Mouse (Mus musculus) Muller cell, postnatal 12 days (primary cell): Measurements from ENCODE around the gene Apobec2.
"Not testable (repeated sequence)": the region's sequence is repeated elsewhere in the genome, so short reads cannot be mapped to it uniquely, and the experiment has no call there.

Source experiments
- DNase-seq: peaks from one replicate; pipeline ENCODE4 v3.0.0-alpha.2; 2015; ENCODE audit errors: inconsistent ontology term

The Apobec2 gene

DNA sequence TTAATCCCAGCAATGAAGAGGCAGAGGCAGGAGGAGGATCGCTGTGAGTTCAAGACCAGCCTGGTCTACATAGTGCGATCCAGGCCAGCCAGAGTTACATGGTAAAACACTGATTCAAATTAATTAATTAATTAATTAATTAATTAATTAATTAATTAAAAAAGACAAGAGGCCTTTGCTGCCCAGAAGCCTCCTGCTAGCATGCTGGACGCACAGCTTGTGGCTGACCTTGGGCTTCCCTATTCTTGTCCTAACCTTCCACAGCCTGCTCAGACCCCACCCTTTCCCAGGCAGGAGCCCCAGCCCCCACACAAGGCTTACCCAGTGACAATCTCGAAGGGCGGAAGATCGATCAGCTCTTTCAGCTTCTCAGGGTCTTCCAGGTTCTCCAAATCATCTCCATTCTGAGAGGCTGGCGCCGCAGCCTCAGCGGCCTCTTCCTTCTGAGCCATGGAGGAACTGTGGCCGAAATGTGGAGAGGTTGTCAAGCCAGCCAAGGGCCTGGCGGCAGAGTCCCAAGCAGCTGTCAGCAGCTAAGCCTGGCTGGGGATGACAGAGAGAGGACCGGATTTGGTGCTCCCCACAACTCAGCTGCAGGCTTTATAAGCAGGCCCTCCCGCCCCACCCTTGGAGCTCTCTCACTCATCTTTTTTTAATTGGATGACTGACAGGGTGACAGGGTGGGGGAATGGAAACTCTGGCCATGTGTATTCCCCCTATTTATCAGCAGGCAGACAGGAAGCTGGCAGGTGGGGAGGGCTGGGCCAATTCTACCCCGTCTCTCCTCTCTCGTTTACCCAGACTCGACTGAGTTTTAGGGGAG, at the start of gene Apobec2:
Gene Apobec2 (minus strand): TSS at position 773 of the 823 bp plus-strand sequence.
- DNase-seq: no peak

DNA sequence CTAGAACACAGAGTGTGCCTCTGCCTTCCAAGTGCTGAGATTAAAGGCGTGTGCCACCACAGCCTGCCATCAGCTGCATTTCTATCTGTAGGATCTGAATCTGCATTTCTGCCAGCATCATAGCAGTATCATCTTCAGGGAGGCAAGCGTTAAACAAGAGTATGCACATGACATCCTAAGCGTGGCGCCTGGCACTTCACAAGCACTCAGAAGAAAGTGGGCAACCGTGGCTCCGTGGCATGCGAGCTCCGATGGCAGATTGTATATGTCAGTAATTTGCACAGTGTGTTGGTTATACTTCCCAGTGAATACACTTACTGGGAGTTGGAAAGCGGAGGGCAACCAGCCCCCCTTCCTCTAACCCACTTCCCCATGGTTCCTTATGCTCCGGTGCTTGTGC, 47.2 kb upstream of the Apobec2 start:
- DNase-seq: no peak

- no peak for DNase-seq
Measured at GRCm38 (mm10) chr17:48475444-48475843, 42.7 kb upstream of the Apobec2 start.

- not testable (repeated sequence) for DNase-seq
Measured at GRCm38 (mm10) chr17:48474282-48474681, 41.6 kb upstream of the Apobec2 start.

DNA sequence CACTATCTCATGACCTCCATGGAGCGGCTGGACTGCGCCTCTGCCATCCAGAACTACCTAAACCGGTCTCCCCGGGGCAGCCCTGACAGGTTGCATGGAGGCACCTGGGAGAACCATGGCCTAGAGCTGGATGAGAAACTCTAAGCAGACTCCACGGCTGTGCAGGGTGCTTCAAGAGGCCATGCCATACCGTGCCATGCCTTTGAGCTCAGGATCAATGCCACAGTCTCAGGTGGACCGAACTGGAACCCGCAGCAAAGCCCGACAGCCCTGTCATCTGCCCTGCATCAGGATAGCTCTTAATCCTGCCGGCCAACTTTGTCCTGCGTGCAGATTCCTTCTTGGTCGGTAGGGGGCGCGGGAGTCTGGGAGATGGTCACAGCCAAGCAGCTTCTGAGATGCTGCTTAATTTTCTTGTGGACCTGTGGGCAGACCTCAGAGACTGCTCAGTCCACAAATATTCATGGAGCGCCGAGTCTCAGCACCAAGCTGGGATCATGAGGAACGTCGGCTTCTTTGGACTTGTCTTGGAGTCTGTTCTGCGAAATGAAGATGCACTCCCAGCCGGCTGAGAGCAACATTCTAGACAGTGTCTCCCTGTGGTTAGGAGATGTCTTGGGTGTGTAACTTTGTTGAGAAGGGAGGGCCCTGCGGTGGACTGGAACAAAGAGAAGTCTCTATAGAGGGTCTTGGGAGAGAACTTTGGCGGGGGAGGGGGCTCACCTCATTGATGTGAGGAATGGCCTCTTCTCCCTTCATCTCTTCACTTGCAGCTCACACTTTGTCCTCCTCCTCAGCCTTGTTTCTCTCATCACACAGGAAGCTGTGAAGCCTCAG, 34.9 kb upstream of the Apobec2 start:
- peak; percentile 78 for DNase-seq

- DNase-seq: no peak
Measured at GRCm38 (mm10) chr17:48466769-48467394, 34.2 kb upstream of the Apobec2 start.

DNA sequence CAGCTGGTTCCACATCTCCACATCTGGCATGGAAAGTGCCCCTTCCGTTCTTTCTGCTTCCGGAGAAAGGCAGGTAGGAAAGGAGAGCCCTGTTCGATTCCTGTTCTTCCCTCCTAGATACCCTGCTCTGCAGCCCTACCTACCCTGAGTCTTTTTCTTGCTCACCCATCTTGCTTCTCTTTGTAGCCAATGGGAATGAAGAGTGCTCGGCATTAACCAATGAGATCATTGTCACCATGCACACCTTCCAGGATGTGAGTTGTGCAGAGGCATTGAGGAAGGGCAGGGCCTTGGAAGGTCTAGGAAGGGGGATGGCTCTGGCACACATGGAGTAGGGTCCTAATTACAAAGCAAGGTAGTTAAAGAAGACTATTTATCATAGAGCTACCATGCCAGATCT, 30.7 kb upstream of the Apobec2 start:
- no peak for DNase-seq

DNA sequence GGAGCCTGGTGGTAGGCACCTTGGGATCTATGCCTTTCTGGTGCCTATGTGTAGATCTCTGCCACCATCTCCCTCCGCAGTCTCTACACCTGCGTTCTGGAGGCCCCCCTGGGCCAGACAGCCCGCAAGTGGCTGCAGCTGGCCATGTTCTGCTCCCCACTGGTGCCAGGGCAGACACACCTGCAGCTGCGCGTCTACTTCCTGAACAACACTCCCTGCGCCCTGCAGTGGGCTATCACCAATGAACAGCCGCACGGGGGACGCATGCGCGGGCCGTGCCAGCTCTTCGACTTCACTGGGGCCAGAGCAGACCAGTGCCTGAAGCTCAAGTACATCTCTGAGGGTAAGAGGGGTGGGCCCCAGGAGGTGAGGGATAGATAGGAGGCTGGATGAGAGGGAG, 29.4 kb upstream of the Apobec2 start:
- DNase-seq: no peak

- no peak for DNase-seq
Measured at GRCm38 (mm10) chr17:48457971-48458653, 25.4 kb upstream of the Apobec2 start.

- no peak for DNase-seq
Measured at GRCm38 (mm10) chr17:48455955-48456354, 23.2 kb upstream of the Apobec2 start.

- no peak for DNase-seq
Measured at GRCm38 (mm10) chr17:48454688-48455087, 22.0 kb upstream of the Apobec2 start, which contains the start of gene Unc5cl. Gene Unc5cl (plus strand): TSS chr17:48454901.

DNA sequence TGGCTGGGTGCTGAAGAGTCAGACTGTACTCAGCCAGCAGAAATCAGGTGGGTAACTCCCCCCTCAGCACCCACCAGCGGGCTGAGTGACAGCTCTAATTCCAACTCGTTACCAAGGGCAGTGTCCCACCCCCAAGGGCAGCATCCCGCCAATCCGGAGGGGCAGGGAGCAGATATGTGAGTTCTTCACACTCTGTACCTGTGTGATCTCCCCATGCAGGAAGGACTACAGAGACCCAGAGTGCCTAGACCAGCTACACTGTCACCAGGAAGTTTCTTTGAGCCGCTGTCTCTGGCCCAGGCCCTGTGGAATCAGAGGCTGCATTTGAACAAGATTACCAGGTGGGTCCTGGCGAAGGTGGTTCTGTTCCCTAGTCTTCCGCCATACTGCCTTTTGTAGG, 21.5 kb upstream of the Apobec2 start:
- DNase-seq: no peak

- no peak for DNase-seq
Measured at GRCm38 (mm10) chr17:48453489-48453888, 20.8 kb upstream of the Apobec2 start.

DNA sequence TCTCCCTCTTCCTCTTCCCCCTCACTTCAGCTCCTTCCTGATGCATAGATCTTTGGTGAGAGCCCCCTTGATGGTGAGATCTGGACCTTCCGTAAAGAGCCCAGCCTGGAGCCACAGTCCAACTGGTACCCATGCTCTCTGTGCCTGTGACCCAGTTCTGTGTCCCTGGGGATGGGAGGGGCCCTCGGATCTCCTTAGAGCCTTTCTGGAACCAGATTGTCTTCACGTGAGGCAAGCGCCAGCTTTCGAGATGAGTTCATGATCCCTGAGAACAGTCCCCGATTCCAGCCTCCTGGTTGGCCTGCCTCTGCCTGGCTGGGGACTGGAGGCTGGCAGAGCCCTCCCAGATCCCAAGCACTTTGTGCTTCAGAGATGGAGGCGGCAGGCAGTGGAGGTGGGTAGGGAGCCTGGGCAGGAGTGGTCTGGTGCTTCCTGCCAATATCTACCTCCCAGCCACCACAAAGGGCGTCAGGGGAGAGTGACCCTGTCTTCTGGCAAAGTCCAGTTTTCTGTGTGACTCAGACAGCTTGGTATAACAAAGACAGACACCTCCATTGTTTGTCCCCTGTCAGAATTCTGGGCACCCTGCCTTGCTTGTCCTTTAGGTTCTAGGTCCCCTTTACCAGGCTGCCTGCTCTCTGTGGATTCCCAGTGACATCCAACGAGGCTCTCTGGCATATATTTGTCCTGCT, 19.2 kb upstream of the Apobec2 start:
- DNase-seq: peak; percentile 82

DNA sequence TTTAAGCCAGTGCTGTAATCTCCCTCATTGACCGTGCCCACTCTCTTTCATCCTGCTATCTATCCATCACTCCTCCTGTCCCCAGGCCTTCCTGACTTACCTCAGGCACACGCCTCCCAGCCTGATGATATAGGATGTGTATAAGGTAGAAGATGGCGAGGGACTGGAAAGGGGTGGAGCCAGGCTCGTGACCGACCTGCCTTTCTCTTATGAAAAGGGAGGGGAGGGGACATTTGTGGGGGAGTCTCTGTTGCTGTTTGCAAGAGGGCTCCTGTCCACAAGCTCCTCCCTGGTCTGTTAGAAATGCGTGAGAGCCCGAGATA, 18.6 kb upstream of the Apobec2 start, which contains the start of gene Tspo2:
Gene Tspo2 (minus strand): TSS at position 170 of the 323 bp plus-strand sequence.
- no peak for DNase-seq

DNA sequence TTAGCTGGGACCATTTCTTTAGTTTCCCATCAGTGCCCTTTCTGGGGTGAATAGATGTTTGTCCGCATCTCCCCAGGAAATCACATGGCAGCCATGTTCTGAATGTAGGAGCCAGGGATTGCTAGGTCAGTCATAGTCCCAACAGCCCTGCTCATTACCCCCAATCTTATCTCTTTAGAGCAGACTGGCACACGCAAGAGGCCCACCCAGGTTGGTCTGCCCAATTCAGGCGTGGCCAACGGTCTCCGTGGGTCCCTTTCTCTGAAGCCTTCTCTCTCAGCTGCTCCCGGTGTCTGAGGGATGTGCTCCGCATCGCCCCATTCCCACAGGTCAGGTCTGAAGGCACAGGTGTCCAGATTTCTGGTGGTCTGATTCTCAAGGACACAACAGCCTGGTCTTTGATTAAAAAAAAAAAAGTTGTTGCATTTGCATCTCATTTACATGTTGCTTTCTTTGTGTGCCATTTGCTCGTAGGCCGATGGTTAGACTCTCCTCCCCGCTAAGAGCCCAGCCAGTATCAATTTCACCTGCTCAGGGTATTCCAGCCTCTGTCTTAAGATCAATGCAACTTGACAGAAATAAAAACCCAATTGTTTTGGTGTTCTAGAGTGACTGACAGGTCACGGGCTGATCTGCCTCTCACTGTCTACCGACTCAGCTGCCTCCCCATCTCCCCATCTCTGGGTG, 18.1 kb upstream of the Apobec2 start:
- DNase-seq: no peak

GRCm38 (mm10) chr17:48447675-48448074, 14.9 kb upstream of the Apobec2 start:
- DNase-seq: no peak

DNA sequence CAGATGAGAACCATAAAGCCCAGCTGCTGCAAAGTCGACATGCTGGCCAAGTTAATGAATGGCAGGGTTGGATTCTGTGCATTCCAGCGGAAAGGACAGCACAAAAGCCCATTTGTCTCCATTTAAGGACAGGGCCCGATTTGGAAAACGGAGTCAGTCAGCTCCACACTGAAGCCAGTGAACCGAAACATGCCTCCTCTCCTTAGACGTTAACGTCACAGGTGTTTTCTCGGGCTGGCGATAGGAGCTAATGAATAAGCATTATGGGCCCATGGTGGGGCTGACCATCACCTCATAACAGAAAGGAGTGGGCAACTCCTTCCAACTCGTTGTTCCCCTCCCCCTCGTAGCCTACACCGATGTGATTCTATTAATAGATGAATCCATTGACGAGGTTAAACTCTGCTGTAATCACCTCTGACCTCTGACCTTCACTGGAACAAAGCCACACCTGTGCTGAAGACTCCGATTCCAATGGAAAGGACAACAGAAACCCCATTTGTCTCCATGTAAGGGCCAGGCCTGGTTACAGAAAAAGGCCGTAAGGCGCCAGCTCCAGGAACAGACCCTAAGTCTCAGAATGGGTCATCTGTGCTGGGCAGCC, 10.9 kb upstream of the Apobec2 start:
- DNase-seq: peak; percentile 50

GRCm38 (mm10) chr17:48442745-48443457, 10.2 kb upstream of the Apobec2 start:
- DNase-seq: no peak
